Mouse (Mus musculus): Measurements from ENCODE around the gene Nkg7.

DNA sequence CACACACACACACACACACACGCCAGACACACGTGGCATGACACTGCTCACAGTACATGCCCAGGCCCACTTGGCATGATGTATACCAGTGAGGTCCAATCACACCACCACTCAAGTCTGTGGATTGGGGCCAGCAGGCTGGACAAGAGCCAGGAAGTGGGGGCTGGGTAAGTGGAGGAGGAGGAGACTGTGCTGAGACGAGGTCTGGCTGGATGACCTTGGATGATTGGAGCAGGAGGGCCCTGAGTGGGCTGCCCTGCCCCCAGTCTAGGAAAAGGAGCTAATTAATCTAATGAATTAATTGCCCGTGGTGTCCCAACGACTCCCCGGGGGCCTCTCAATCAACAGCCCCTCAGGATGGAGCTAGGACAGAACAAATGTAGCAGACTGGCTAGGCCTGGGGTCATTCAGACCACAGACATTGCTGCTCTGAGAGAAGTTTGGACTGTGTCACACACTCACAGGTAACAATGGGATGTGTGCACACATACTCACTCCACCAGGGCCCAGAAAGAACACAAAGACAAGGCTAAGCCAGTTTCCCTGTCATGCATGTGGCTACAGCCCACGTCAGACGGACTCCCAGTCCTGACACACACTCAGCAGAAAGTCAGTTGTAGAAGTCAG is 45.3 kb downstream of the Nkg7 start:
- TF ChIP-seq CTCF (IDR thresholded peaks at IDR 0.05; ENCODE audit: low read depth, low read length), result no peak
- TF ChIP-seq POLR2A (IDR thresholded peaks at IDR 0.05; ENCODE audit: borderline replicate concordance, low read depth, low read length), result no peak
